Mouse (Mus musculus) lung, postnatal 25 days (tissue): ENCODE results near the gene Rbfox2.

Experiments
- DNase-seq: peaks from one replicate; pipeline ENCODE4 v3.0.0; 2022; ENCODE audit warnings: low spot score

Rbfox2 gene

DNA sequence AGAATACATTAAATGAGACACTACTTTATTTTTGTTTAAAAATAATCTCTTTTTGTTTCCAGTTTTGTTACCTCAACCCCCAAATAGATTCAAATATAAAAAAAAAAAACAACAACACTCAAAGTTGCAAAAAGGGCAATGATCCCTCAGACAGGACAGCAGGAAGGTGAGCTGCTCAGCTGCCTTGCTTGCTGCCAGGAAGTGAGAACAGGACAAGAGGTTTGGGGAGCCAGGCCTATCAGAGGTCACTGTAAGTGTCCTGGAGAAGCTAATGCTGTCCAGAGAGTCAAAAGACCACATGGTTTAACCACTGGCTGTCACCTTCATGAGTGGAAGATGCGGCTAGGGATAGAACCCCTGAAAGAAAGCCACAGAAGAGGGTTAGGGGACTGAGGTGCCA is 161.8 kb downstream of the Rbfox2 start:
- DNase-seq: no peak

DNA sequence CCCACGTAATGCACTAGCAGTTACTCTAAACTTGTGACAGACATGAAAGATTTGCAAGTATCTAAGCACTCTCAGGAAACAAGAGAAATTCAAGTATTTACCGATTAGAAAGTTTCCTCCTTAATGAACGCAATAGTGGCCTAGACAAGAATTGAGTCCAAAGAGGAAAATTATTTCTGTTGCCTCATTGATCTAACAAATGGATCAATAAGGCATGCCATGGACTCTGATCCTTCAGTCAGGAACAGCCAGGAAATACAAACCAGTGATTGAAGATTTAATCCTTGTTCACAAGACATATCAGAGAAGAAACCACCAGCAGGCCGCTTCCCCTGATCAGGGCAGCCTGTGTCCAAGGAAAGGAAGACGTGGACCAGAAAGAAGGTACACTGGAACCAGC is 164.0 kb downstream of the Rbfox2 start:
- no peak for DNase-seq

DNA sequence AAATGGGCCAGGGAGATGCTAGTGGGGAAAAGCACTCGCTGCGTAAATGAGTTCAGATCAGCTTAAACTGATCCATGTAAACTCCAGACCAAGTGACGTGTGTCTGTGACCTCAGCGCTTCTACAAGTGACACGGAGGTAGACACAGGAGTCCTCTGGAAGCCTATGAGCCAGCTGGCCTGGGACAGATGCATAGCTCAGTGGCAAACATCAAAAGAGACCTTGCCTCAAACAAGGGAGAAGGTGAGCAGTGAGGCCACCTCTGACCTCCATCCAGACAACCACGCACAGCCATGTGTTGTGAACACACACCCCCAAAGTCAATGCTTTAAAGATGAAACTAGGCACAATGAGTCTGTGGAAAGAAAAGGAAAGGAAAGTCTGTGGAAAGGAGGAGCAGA is 164.5 kb downstream of the Rbfox2 start:
- DNase-seq: no peak

DNA sequence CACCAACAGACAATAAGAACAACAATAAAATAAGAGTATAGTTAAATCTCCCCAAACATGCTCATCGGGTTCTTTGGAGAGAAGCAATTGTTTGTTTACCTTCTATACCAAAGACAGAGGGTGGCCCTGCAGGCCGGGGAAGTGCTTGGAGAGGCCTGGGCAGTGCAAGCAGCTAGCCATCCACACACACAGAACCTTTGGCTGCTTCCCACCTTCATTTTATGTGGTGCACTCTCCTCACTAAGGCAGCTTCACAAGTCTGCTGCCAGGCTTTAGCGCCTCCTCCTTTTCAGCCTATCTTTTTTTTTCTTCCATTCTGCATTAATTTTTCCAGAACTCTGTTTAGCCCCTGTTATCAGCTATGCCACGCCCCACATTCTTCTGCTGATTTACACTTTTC is 165.1 kb downstream of the Rbfox2 start:
- DNase-seq: no peak

DNA sequence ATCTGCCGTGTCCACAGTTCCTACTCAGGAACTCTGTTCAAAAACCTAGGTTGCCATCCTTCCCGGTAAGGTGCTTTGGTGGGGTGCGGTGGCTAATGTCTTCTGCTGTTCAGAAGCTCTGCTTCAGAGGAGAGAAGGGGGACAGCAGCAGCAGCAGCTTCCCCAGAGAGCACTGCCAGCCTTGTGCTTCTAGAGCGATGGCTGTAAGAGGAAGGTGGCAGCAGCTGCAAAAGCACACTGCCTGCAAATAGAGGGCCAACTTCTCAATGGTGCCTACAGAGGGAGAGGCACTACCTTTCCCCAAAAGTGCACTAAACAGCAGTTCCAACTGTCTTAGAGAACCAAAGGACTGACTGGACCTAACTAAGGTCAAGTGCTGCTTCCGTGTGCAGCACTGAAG is 168.5 kb downstream of the Rbfox2 start:
- DNase-seq: no peak

DNA sequence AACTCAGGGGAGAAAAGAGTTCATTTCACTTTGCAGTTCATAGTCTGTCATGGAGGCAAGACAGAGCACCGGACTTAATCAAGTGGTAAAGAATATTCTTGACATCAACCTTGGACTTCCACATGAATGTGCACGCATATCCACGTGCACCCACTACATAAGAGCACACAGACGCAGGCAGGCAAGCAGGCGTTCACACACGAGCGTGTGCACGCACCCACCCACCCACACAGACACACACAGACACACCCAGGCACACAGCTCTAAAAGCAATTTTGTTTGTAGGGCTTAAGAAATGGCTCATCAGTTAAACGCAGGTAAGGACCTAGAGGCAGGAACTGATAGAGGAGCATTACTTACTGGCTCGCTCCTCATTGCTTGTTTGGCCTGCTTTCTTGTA is 172.3 kb downstream of the Rbfox2 start:
- no peak for DNase-seq

DNA sequence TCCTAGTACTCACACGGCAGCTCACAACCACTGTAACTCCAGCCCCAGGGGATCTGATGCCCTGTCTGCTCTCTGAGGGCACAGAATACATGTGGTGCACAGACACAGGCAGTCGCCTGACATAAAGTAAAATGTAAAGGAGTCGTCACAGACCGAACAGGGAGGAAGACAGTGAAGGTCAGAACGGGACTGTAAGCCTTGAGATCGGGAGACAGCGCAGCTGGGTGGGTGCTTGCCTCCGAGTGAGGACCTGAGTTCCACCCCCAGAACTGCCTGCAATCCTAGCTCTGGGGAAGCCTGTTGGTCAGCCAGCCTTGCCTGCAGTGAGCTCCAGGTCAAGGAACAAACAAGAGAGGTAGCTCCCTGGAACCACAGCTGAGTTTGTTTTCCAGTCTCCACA is 177.7 kb downstream of the Rbfox2 start:
- DNase-seq: no peak

DNA sequence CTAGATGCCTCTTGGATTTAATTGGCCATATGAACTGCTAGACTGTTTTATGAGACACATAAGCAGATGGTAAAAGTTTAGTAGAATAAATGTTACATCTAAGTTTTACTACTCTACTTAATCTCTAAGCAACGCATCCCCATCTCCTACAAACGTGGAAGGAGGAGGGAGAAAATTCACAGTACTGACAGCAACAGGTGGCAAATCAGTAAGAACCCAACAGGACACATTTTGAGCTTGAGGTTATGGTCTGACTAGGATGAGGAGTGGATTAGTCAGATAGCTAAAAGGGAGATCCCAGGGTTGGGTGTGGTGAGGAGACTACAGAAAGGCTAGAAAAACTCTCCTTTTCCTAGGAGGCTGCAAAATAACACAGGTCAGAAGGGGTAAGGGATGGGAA is 179.1 kb downstream of the Rbfox2 start:
- DNase-seq: no peak

DNA sequence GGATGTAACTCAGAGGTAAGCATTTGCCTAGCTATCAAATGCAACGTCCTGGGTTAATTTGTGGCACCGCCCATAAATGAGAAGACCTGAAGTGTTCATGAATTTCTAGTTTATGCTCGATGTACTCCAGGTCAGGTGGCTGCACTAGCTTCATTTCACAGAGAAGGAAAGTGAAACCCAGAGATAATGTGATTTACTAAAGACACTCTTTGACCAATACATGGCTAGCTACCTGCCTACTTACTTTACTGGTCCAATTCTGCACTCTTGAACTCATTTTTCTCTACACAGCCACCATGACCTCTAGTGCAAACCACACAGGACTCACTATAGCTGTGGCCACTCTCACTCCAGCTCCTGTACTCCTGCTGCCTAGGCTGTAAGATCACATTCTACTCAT is 180.1 kb downstream of the Rbfox2 start:
- DNase-seq: no peak

DNA sequence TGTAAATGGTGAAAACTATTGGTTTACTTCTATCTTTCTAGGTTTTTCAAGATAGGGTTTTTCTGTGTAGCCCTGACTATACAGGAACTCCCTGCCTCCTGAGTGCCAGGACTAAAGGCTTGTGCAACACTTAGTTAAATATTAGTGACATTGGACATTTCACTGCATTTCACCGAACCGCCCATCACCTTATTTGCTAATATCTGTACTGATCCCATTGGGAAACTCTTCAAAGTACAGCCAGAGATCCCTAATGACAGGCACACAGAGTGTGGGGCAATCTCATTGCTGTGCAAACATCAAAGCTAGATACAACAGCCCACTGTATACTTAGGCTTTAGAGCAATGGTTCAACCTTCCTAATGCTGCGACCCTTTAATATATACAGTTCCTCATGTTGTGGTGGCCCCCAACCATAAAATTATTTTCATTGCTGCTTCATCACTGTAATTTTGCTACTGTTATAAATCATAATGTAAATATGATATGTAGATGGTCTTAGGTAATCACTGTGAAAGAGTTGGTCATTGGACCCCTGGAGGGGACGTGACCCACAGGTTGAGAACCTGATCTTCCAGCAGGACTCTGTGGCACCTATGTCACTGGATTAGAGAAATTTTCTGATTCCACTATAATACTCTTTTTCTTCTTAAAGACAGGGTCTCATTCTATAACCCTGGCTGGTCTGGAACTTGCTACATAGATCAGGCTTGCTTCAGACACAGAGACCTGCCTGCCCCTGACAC is 182.3 kb downstream of the Rbfox2 start:
- peak; percentile 16 for DNase-seq

DNA sequence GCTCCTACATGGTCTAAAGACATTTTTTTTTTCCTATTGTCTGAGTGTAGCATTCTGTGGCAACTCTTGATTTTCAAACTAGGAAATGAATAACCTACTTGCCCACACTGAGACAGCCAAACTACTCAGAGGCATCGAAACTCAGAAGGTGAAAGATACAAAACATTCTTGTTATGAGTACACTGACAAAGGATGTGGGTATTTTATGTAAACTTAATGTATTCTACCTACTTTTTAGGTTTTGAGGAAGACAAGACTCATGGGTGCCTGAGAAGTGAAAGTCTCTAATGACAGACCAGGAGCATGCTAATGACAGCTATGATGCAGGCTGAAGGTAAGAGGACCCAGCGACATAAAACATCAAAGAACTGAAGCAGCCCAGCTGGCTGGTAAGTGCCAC is 184.0 kb downstream of the Rbfox2 start:
- DNase-seq: no peak

DNA sequence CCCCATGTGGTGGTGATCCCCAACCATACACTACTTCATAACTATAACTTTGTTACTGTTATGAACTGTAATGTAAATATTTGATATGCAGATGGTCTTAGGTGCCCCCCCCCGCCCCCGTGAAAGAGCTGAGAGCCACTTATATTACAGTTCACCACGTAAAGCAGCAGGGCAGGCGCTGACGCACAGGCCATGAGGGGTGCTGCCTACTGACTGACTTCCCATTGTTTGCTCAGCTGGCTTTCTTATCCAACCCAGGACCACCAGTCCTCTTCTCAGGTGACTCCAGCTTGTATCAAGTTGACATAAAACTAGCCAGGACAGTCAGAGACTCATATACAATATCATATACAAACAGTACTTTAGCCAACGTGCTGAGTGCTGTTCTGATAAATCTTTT is 184.6 kb downstream of the Rbfox2 start:
- no peak for DNase-seq

DNA sequence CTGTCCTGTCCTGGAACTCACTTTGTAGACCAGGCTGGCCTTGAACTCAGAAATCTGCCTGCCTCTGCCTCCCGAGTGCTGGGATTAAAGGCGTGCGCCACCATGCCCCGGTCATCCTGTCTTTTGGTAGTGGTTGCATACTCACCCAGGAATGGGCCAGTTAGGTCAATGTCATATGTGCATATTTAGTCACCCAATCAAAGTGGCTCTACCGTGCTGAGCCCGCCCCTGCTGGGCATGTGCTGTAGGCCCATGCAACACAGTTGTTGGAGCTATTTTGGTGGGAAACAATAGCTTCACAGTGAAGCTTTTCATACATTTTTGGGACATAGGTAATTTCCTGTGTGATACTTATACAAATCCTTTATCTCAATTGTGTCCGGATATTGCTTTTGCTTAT is 187.1 kb downstream of the Rbfox2 start:
- no peak for DNase-seq

DNA sequence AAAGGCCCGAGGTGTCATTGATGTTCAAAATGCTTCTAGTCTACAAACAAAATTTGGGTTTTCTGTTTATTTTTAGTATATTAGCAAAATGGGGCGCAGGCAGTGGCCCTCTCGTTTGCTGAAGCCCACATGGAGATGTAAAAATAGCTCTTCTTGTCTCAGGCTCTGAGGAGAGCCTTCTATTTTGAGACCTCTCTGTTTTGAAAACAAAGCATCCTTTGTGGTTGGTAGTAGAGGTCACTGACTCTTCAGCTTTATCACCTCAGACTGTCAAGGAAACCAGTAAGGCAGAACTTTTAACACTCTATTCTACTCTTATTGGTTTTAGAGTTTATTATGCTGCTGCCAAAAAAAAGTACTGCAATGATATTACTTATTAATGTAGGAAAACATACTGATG is 189.6 kb downstream of the Rbfox2 start:
- no peak for DNase-seq

DNA sequence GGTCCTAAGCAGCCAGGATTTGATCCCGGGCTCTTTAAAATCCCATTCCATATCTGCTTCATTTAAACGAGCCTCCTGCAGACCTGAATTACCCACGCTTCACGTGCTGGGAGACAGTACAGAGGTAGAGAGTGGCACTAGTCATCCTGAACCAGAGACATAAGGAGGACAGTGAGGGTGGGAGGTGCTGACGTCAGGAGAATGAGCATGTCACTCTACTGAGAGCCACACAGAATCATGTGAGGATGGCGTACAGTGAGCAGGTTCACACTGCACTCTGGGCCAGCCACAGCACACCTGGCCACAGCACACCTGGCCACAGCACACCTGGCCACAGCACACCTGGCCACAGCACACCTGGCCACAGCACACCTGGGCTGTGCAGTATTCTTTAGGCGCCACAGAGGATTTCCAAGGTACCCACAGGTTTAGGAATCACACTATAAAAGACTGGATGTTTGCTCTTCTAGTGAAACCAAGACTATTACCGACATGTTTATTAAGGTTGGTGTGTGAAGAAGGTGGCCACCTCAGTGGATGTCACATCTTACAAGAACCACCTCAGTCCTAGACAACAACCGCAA is 190.6 kb downstream of the Rbfox2 start:
- no peak for DNase-seq

DNA sequence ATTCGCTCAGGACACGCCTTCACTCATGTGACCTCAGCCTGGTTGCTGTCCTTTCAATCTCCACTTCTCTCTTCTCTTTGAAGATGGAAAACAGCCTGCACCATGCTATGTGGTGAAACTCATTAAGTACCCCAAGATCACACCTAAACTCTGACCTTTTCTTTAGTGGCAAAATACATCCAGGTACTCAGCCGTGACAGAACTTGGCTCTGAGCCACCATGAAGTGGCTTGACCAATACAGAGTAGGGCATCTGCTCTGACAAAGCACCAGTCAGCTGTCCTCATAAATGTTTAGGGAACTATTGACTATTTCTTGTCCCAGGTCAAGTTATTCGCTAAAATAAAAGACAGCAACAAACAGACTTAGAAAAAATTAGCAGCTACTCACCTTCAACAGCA is 191.3 kb downstream of the Rbfox2 start:
- no peak for DNase-seq

DNA sequence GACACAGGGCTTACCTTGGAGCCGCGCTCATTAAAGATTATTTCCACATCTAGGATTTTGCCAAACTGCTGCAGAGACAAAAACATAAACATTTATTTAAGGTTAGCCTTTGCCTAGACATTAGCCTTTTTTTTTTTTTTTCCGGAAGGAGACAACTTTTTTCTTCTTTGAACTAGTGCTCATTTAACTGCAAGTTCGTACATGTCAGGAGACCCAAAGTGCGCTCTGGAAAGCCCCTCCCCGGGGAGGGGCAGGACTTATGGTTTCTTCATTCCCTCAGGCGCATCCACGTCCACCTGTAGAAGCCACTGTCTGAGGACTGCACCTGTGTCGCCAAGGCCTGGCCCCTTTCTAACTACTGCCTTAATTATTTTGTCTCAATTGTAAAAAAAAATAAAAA is 193.2 kb downstream of the Rbfox2 start:
- no peak for DNase-seq

DNA sequence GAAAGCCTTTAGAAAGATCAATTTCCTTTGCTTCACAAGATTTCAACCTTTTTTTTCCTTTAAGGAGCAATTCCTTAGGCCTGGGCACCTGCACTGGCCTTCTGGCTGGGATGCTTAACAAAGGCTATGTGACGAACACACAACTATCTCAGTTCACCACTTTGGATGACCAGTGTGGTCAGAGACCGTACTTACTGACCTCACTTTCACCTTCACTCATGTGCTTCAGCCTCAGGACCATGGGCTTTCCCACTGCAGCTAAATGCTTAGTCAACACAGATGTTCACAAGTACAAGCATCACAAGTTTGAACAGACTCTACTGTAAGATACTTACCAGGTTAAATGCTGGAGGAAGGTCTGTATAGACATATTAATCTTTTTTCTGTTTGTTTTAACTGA is 194.4 kb downstream of the Rbfox2 start:
- DNase-seq: no peak

DNA sequence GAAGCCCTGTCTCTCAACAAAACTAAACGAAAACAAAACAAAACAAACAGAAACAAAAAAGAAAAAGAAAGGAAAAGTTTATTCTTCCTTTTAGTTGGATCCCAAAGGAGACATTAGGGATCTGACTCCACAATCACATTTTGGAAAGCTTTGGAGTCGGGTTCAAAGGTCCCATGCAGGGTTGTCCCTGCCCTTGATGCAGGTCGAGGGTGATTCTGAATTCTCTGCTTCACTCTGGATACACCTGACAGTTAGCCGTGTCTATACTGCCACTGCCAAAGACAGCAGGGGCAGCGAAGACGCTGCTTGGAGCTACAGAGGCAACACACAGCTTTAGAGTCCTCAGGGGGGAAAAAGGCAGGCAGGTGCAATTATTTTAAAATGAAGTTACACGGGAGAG is 194.9 kb downstream of the Rbfox2 start:
- no peak for DNase-seq

DNA sequence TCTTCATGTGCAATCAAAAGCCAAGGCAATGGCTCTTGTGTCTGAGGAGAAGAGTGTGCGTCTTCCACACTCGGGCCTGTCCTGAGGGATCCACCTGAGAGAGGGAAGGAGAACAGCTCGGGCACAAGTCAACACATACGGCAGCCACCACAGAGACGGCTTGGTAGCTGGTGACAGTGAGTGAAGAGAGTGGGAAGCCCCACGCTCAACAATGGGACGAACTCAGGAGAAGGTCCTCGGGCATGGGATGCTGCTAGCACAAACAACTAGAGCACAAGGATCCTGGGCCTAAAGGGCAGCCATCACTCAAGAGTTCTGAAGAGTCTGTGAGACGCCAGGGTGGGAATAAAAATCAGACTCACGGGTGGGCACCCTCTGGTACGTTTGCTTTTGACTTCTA is 196.4 kb downstream of the Rbfox2 start:
- DNase-seq: no peak

DNA sequence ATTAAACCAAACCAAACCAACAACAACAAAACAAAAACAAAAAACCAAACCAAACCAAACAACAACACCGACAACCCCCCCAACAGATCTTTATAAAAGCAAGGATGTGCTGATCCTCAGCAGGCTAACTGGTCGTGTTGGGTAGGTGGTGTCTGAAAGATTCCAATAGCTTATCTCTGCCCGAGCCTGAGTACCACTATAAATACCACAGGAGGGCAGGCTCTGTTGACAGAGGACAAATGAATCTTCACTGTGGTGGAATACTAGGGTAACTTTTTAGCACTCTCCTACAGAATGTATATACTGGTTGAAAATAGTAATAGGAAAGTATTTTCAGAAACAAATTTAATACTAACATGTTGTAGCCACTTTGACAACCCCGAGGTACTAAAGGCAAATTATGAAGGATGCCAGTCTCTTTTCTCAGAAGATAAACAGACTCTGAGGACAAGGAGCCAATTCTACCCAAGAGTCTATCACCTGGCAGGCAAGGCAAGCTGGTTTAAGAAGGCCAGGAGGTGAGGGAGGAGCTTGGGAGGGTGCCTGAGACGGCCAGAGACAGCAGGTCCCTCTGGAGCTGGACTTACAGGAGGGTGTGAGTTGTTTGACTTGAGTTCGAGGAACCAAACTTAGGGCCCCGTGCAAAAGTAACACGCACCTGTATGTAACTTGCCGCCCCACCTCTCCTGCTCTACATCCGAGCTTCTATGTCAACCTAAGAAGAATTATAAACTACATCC is 199.5 kb downstream of the Rbfox2 start:
- DNase-seq: no peak

DNA sequence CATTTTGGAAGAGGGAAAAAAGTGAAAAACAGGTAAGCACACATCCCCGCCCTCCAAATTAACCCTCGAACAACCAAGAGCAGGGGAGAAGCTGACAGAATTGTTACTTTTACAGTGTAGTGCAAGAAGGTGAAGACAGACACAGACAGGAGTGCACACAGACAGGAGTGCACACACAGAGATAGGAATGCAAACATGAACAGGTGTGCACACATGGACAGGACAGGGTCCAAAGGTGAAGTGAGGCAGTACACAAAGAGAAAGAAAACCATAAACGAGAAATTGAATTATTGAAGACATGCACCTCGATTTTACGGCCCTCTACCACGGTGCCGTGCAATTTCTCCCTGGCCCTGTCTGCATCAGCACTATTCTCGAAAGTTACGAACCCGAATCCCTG is 201.5 kb downstream of the Rbfox2 start:
- DNase-seq: no peak

DNA sequence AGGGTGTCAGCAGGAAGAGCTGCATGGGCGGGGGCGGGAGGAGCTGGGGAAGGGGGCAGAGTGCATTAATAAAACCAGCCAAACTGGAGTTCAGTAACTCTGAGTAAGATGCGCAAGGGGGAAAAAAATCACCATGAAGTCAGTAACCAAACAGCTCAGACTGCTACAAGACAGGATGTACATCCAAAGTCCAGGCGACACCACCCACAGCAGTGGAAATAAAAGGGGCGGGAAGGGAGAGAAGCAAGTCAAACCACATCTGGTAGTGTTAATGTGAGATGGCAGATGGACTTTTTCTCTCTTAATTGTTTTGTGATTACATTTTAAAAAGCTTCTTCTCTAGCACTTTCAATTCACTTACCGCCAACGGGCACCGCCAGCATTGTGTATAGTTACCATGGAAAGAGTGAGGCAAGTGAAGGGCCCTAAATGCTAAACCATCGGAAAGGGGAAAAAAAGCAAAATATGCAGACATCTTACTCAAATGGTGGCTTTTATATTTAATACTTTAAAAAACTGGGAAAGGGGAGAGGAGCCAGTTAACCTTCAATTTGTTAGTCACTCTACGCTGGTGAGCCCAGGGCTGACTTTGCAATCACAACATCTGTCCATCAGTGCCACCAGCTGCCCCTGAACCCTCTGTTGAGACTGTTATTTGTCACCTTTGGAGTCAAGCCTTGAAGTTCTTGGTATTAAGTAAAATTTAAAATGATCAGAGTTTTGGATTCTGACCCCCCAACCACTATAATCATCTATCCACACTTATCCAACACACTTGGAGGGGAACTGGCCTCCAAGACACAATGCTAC is 202.2 kb downstream of the Rbfox2 start:
- no peak for DNase-seq
